Mouse (Mus musculus) forebrain, embryonic 15.5 days (tissue): Measurements from ENCODE around the gene Rnf126. TPM values are rescaled to one million over a fixed set of nuclear protein-coding genes. Genes with fewer than 3 reads are reported as not detected.

Experiments used
- ATAC-seq: fragments of 200-750 bp; cut with Nextera tagmentation; replicated peaks from 2 replicates; pipeline ENCODE4 v1.8.0; 2017; ENCODE audit warnings: mild to moderate bottlenecking, moderate TSS enrichment, moderate library complexity
- H3K27ac ChIP-seq: fragments of 300-500 bp; sonication (generic); replicated peaks from 2 replicates; pipeline ENCODE4 v1.5.1; 2015; ENCODE audit warnings: mild to moderate bottlenecking, inconsistent platforms
- H3K27me3 ChIP-seq: fragments of 300-500 bp; sonication (generic); 2 replicates; pipeline ENCODE4 v1.6.1; 2015; ENCODE audit warnings: inconsistent platforms
- H3K36me3 ChIP-seq: fragments of 300-500 bp; sonication (generic); 2 replicates; pipeline ENCODE4 v1.6.1; 2015; ENCODE audit warnings: mild to moderate bottlenecking, inconsistent platforms
- H3K4me1 ChIP-seq: fragments of 300-500 bp; sonication (generic); 2 replicates; pipeline ENCODE4 v1.6.1; 2015; ENCODE audit warnings: inconsistent platforms
- H3K4me2 ChIP-seq: fragments of 300-500 bp; sonication (generic); replicated peaks from 2 replicates; pipeline ENCODE4 v1.6.1; 2015; ENCODE audit warnings: mild to moderate bottlenecking, inconsistent platforms
- H3K4me3 ChIP-seq: fragments of 300-500 bp; sonication (generic); 2 replicates; pipeline ENCODE4 v1.5.1; 2015; ENCODE audit warnings: mild to moderate bottlenecking, inconsistent platforms
- H3K9ac ChIP-seq: fragments of 300-500 bp; sonication (generic); replicated peaks from 2 replicates; pipeline ENCODE4 v1.6.1; 2015; ENCODE audit warnings: mild to moderate bottlenecking, inconsistent platforms
- H3K9me3 ChIP-seq: fragments of 300-500 bp; sonication (generic); 2 replicates; pipeline ENCODE4 v1.6.1; 2016; ENCODE audit warnings: inconsistent platforms
- WGBS: fragments of 180-500 bp; shearing (Covaris S2); methylation state at CpG from one replicate; pipeline ENCODE4 v1.1.7; 2015; ENCODE audit warnings: mixed read lengths; 5-methylcytosine and 5-hydroxymethylcytosine counted together
- polyA plus RNA-seq: library from polyadenylated mRNA; unstranded; fragments of >200 nt; fragmentation: Nextera tagmentation; extraction: Ambion mirVana; gene quantifications from 2 replicates; pipeline ENCODE4 v1.2.1, GENCODE M21; 2015

Gene Rnf126
- polyA plus RNA-seq, 1 experiment from 2014 or later: 94.9 TPM

DNA sequence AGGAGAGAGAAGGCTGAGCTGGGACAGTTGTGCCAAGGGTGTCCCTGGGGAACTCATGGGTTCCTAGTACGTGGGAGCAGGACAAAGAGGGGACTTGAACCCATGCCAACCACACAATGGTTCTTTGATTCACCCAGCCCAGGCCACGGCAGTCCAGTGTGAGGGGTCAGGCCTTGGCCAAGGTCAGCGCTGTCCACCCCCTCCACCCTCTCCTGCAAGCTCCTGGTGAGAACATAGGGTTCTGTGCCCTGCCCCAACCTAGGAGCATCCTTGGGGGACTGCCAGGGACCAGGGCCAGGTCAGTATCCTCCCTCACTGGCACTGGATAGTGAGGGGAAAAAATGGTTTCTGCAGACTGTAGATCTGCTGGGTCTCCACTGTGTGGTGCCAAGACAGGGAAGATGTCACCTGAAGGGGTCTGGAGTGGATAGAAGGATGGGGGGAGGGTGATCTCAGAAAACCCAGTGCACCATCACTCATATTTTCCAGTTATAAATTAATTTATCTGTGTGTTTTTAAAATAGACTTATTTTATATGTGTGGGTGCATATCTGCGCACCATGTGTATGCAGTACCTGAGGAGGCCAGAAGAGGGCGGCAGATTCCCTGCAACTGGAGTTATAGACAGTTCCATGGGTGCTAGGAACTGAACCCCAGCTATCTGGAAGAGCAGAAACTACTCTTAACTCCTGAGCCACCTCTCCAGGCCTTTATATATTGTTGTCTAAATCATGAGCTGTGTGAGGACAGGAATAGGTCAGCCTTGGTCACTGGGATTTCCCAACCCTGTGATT, 7.9 kb upstream of the Rnf126 start:
- no peaks in the 10 kb centered on the region for H3K36me3 ChIP-seq
- H3K9me3 ChIP-seq: no peaks in the 10 kb centered on the region; the same call in 1 of the 2 replicates
- H3K9ac ChIP-seq: no peak overlapping the region
- no peak overlapping the region for H3K27ac ChIP-seq
- no peak overlapping the region for H3K4me3 ChIP-seq
- no peak for ATAC-seq
- H3K4me2 ChIP-seq: no peak overlapping the region
- WGBS: 57% methylated on average over 5 of the region's 5 CpGs
- peaks cover 12% of the 10 kb centered on the region for H3K4me1 ChIP-seq
- H3K27me3 ChIP-seq: peaks cover 33% of the 10 kb centered on the region

DNA sequence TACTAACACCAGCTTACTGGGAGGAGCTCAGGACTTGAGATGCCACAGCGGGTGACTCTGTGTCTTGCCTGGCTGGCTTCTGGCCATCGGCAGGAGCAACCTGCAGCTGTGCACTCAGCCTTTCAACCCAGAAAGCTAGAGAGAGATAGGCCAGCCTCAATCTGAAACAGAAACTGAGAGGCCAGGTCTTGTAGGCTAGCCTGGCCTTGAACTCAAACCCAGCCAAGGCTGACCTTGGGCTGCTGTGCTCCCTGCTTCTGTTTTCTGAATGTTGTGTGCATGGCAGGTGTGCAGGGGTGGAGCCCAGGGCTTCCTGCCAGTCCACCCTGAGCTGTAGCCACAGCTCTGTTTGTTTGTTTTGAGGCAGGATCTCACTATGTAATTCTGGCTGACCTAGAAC, 6.5 kb upstream of the Rnf126 start:
- Histone ChIP-seq H3K4me2 (no peak overlapping the region), H3K27ac (no peak overlapping the region), H3K4me1 (peaks cover 17% of the 10 kb centered on the region), H3K36me3 (no peaks in the 10 kb centered on the region), H3K4me3 (no peak overlapping the region), H3K27me3 (peaks cover 20% of the 10 kb centered on the region), H3K9me3 (no peaks in the 10 kb centered on the region; the same call in 1 of the 2 replicates), H3K9ac (no peak overlapping the region)
- ATAC-seq: no peak
- 94% methylated on average over 2 of the region's 2 CpGs for WGBS

DNA sequence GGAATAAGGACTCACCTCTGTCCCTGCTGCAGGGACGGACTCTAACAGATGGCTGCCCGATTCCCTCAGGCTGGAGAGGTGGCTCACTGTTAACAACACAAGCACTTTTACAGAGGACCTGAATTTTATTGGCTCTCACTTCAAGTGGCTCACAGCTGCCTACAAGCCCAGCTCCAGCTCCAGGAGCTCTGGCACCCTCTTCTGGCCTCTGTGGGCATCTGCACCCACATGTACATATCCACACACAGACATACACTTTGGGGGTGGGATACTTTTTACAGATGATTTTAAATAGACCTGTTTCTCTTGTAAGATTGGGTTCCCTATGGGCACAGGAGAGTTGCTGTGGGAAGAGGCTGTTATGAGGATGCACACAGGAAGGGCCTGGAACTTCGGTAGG, 5.6 kb upstream of the Rnf126 start:
- ATAC-seq: no peak
- Histone ChIP-seq H3K4me1 (peaks cover 18% of the 10 kb centered on the region), H3K4me3 (no peak overlapping the region), H3K27me3 (peaks cover 12% of the 10 kb centered on the region), H3K9ac (no peak overlapping the region), H3K4me2 (no peak overlapping the region), H3K27ac (no peak overlapping the region), H3K9me3 (no peaks in the 10 kb centered on the region; the same call in 1 of the 2 replicates), H3K36me3 (no peaks in the 10 kb centered on the region)
- 95% methylated on average over 3 of the region's 3 CpGs for WGBS

GRCm38 (mm10) chr10:79769329-79769728, 2.6 kb upstream of the Rnf126 start:
- Histone ChIP-seq H3K27me3 (no peaks in the 10 kb centered on the region), H3K4me1 (peaks cover 35% of the 10 kb centered on the region), H3K27ac (no peak overlapping the region), H3K4me3 (no peak overlapping the region), H3K4me2 (no peak overlapping the region), H3K36me3 (no peaks in the 10 kb centered on the region), H3K9ac (no peak overlapping the region), H3K9me3 (no peaks in the 10 kb centered on the region)
- 72% methylated on average over 4 of the region's 4 CpGs for WGBS
- ATAC-seq: no peak

- no peaks in the 10 kb centered on the region for H3K27me3 ChIP-seq
- no peak for ATAC-seq
- no peak overlapping the region for H3K4me3 ChIP-seq
- no peak overlapping the region for H3K4me2 ChIP-seq
- H3K4me1 ChIP-seq: peaks cover 44% of the 10 kb centered on the region
- WGBS: 2% methylated on average over 5 of the region's 5 CpGs
- peak overlapping the region; percentile 95; the same call in 1 of the 2 replicates for H3K27ac ChIP-seq
- no peaks in the 10 kb centered on the region for H3K9me3 ChIP-seq
- H3K36me3 ChIP-seq: no peaks in the 10 kb centered on the region
- H3K9ac ChIP-seq: no peak overlapping the region
These were observed 1.6 kb upstream of the Rnf126 start for GRCm38 (mm10) chr10:79768400-79768799.

GRCm38 (mm10) chr10:79767372-79768244, 856 bp upstream of the Rnf126 start:
- WGBS: 10% methylated on average over 40 of the region's 40 CpGs
- peak overlapping the region; percentile 80 for H3K9ac ChIP-seq
- H3K27ac ChIP-seq: peak overlapping the region; percentile 95
- peak; percentile 87 for ATAC-seq
- no peaks in the 10 kb centered on the region for H3K27me3 ChIP-seq
- H3K4me1 ChIP-seq: peaks cover 44% of the 10 kb centered on the region
- peak overlapping the region; percentile 64 for H3K4me3 ChIP-seq
- no peaks in the 10 kb centered on the region for H3K36me3 ChIP-seq
- no peaks in the 10 kb centered on the region for H3K9me3 ChIP-seq
- H3K4me2 ChIP-seq: peak overlapping the region; percentile 86

GRCm38 (mm10) chr10:79766001-79766507, 698 bp downstream of the Rnf126 start:
- no peak for ATAC-seq
- peak overlapping the region; percentile 86 for H3K4me2 ChIP-seq
- 8% methylated on average over 16 of the region's 16 CpGs for WGBS
- H3K27me3 ChIP-seq: no peaks in the 10 kb centered on the region
- peak overlapping the region; percentile 95 for H3K27ac ChIP-seq
- no peaks in the 10 kb centered on the region for H3K9me3 ChIP-seq
- peak overlapping the region; percentile 64 for H3K4me3 ChIP-seq
- H3K9ac ChIP-seq: peak overlapping the region; percentile 80
- H3K4me1 ChIP-seq: peaks cover 44% of the 10 kb centered on the region
- H3K36me3 ChIP-seq: peaks cover 13% of the 10 kb centered on the region

DNA sequence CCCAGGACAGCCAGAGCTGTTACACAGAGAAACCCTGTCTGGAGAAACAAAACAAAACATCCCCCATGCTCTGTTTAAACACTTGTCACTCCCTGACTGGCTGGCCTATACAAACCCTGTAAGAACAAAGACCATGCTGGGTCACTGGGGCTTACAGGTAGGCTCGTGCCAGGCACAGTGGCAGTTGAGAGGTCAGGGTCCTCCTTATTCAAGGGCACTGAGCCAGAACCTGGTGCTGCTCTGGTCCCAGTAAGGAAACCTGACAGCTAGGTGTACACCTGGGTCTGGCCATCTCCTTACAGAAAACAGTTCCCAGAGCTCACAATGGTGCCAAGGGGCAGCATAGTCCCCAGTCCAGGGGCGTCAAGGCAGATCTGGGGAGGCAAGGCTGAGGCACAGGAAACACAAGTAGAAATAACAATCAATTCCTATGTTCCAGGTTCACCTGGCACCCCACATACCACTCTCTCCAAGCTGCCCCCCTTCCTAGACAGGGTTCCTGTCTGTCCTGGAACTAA, 1.5 kb downstream of the Rnf126 start:
- 66% methylated on average over 2 of the region's 2 CpGs for WGBS
- Histone ChIP-seq H3K4me3 (peak overlapping the region; percentile 64), H3K36me3 (peaks cover 20% of the 10 kb centered on the region), H3K27me3 (no peaks in the 10 kb centered on the region), H3K27ac (no peak overlapping the region), H3K9me3 (no peaks in the 10 kb centered on the region), H3K9ac (peak overlapping the region; percentile 80), H3K4me1 (peaks cover 44% of the 10 kb centered on the region), H3K4me2 (peak overlapping the region; percentile 86)
- no peak for ATAC-seq

DNA sequence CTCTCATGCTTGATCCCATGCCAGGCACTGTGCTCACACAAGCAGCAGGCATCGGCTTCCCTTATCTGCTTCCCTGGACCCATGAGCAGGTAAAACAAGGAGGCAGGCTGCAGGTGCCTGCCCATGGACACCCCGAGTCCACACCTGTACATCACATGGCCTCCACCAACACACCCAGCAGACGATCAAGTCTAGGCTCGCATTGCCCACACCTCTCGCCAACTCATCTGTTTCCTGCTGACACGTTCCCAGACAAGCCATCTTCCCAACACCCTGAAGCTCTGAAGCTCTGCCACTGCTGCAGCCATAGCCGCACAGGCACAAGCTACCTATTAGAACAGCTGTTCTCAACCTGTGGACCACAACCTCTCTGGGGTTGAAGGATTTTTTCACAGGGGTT, 2.5 kb downstream of the Rnf126 start:
- Histone ChIP-seq H3K27me3 (no peaks in the 10 kb centered on the region), H3K4me3 (no peak overlapping the region), H3K36me3 (peaks cover 22% of the 10 kb centered on the region), H3K4me1 (peaks cover 44% of the 10 kb centered on the region), H3K9ac (0 out of 2 replicates have a peak overlapping the region, but pooled peaks have one; percentile 0), H3K27ac (no peak overlapping the region), H3K9me3 (no peaks in the 10 kb centered on the region), H3K4me2 (no peak overlapping the region)
- no peak for ATAC-seq
- 86% methylated on average over 7 of the region's 7 CpGs for WGBS

GRCm38 (mm10) chr10:79762875-79763274, 3.9 kb downstream of the Rnf126 start:
- Histone ChIP-seq H3K4me2 (no peak overlapping the region), H3K9ac (no peak overlapping the region), H3K4me1 (peaks cover 35% of the 10 kb centered on the region), H3K9me3 (no peaks in the 10 kb centered on the region), H3K27ac (no peak overlapping the region), H3K4me3 (no peak overlapping the region), H3K27me3 (no peaks in the 10 kb centered on the region), H3K36me3 (peaks cover 36% of the 10 kb centered on the region)
- WGBS: 87% methylated on average over 3 of the region's 3 CpGs
- ATAC-seq: no peak

DNA sequence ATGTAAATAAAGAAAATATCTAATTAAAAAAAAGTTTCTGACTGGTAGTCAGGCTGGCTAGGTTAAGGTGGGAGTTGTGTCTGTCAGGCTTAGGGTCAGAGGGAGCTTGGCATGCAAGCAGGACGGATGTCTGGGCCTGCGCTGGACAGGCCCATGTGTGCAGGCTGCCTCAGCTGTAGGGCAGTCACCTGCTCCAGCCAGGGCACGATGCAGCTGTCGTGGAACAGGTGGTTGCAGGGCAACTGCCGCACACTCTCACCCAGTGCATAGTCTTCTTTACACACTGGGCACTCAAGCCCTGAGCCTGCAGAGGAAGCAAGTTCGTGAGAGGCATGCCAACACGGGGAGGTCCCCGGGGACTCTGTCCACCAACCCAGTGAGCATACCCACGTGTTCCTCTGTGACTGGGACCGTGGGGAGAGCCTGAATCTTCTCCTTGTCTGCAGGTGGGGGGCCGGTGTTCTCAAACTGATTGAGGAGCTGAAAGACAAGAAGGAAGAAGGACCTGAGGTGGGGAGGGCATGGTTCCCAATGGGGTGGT, 6.1 kb downstream of the Rnf126 start:
- no peak for ATAC-seq
- H3K4me1 ChIP-seq: peaks cover 23% of the 10 kb centered on the region
- H3K4me3 ChIP-seq: no peak overlapping the region
- no peaks in the 10 kb centered on the region for H3K9me3 ChIP-seq
- no peak overlapping the region for H3K27ac ChIP-seq
- H3K36me3 ChIP-seq: peaks cover 52% of the 10 kb centered on the region
- H3K4me2 ChIP-seq: no peak overlapping the region
- WGBS: 93% methylated on average over 11 of the region's 11 CpGs
- no peaks in the 10 kb centered on the region for H3K27me3 ChIP-seq
- H3K9ac ChIP-seq: no peak overlapping the region
